ENCODE assay signal across 7 mouse cellular contexts in genomic region chr11:119603527-119603905, GRCm38 (mm10). TPM values are rescaled to one million over a fixed set of nuclear protein-coding genes. Genes with fewer than 3 reads are reported as not detected.
DNase-seq lines count a peak whose midpoint lies in the region; ATAC-seq and TF ChIP-seq lines count a peak whose summit lies in the region.

No protein-coding gene starts in this region.

- TF ChIP-seq EP300 in stomach, postnatal 0 days (optimal IDR thresholded peaks at IDR 0.05): no peak

- 0% methylated on average over 18 of the region's 30 CpGs for WGBS in limb, embryonic 14.5 days
- under 1% methylated on average over 29 of the region's 30 CpGs for WGBS in stomach, postnatal 0 days

- no peak for TF ChIP-seq CTCF in embryonic fibroblast, embryonic 13.5 days (IDR thresholded peaks at IDR 0.05; ENCODE audit: borderline replicate concordance, insufficient read depth, low read length)
- no peak for TF ChIP-seq CTCF in stomach, postnatal 0 days (IDR thresholded peaks at IDR 0.05; ENCODE audit: low read depth)

- no peaks in the 10 kb centered on the region for H3K9me3 ChIP-seq in limb, embryonic 14.5 days (ENCODE audit: control insufficient read depth, low read length)
- no peaks in the 10 kb centered on the region for H3K9me3 ChIP-seq in stomach, postnatal 0 days (ENCODE audit: control insufficient read depth, low read length)

- H3K27ac ChIP-seq in embryonic fibroblast, embryonic 13.5 days (ENCODE audit: insufficient read depth, low read length): no peak overlapping the region
- H3K27ac ChIP-seq in limb, embryonic 14.5 days (replicated peaks; ENCODE audit: low read depth, low read length): peak overlapping the region; percentile 73
- H3K27ac ChIP-seq in stomach, postnatal 0 days (replicated peaks): peak overlapping the region; percentile 72

- H3K4me3 ChIP-seq in embryonic fibroblast, embryonic 13.5 days (ENCODE audit: insufficient read depth, low read length): peak overlapping the region; percentile 80
- H3K4me3 ChIP-seq in limb, embryonic 14.5 days (replicated peaks; ENCODE audit: low read length): peak overlapping the region; percentile 89
- peak overlapping the region; percentile 86 for H3K4me3 ChIP-seq in stomach, postnatal 0 days (ENCODE audit: low read depth, low read length)

- intact Hi-C loops in left cerebral cortex, postnatal 36 days (cut with DNase I): loop anchor here (5.0 kb wide), 2 partner anchors 56 to 101 kb away; partner anchors contain the start of gene Nptx1

- H3K4me2 ChIP-seq in limb, embryonic 14.5 days (replicated peaks; ENCODE audit: low read depth, low read length, severe bottlenecking): peak overlapping the region; percentile 57
- peak overlapping the region; percentile 96 for H3K4me2 ChIP-seq in stomach, postnatal 0 days (replicated peaks; ENCODE audit: low read depth)

- peaks cover 5% of the 10 kb centered on the region for H3K4me1 ChIP-seq in embryonic fibroblast, embryonic 13.5 days (ENCODE audit: control insufficient read depth, insufficient read depth, low read length)
- H3K4me1 ChIP-seq in limb, embryonic 14.5 days (ENCODE audit: control insufficient read depth, insufficient read depth, low read length): peaks cover 8% of the 10 kb centered on the region
- H3K4me1 ChIP-seq in stomach, postnatal 0 days (replicated peaks; ENCODE audit: control insufficient read depth, insufficient read depth): 0 out of 2 replicates have a peak, but pooled peaks cover 2% of the 10 kb centered on the region

- peak overlapping the region; percentile 97 for H3K9ac ChIP-seq in limb, embryonic 14.5 days (ENCODE audit: low read depth, low read length, severe bottlenecking)
- peak overlapping the region; percentile 95 for H3K9ac ChIP-seq in stomach, postnatal 0 days (ENCODE audit: low read length)

- no peak for TF ChIP-seq POLR2A in embryonic fibroblast, embryonic 13.5 days (IDR thresholded peaks at IDR 0.05; ENCODE audit: low read depth, low read length)
- no peak for TF ChIP-seq POLR2A in limb, embryonic 14.5 days (IDR thresholded peaks at IDR 0.05; ENCODE audit: borderline replicate concordance, extremely low read depth, insufficient read depth, insufficient read length)

- no peaks in the 10 kb centered on the region; the same call in 1 of the 2 replicates for H3K36me3 ChIP-seq in limb, embryonic 14.5 days (ENCODE audit: control insufficient read depth, insufficient read depth, low read length)
- H3K36me3 ChIP-seq in stomach, postnatal 0 days (ENCODE audit: control insufficient read depth, insufficient read depth, low read length): no peaks in the 10 kb centered on the region

- peak; percentile 18 to 25 for DNase-seq in left cerebral cortex, postnatal 36 days (ENCODE audit: low spot score in 2 of 2)
- no peak for DNase-seq in left cerebral cortex, adult 11 months (ENCODE audit: low spot score)
- DNase-seq in ZHBTc4 (ENCODE audit: low read depth, low spot score): peak; percentile 33
- no peak for DNase-seq in limb, embryonic 14.5 days (ENCODE audit: low spot score)
- no peak for DNase-seq in stomach, postnatal 0 days (ENCODE audit: low spot score)
- no peak for DNase-seq in urinary bladder, adult 2 months (ENCODE audit: low spot score)

- ATAC-seq in limb, embryonic 14.5 days (ENCODE audit: low FRiP score, low read depth): no peak
- ATAC-seq in stomach, postnatal 0 days (ENCODE audit: low FRiP score, low TSS enrichment): no peak

- H3K27me3 ChIP-seq in limb, embryonic 14.5 days (ENCODE audit: control insufficient read depth, insufficient read depth, low read length): no peaks in the 10 kb centered on the region
- H3K27me3 ChIP-seq in stomach, postnatal 0 days (ENCODE audit: control insufficient read depth, insufficient read depth, low read length): no peaks in the 10 kb centered on the region

RNA-seq across cellular contexts. Expression of gene Rptor, which starts 0.8 kb away (rescaled TPM):
- total RNA-seq in left cerebral cortex, postnatal 36 days (2021): 10 to 100 TPM; 62.9 to 67.5 TPM
- polyA plus RNA-seq in embryonic fibroblast, embryonic 13.5 days (2011; ENCODE audit: insufficient read length, low read depth, missing spikeins): 31.7 TPM in 2 replicates
- 24.3 and 31.3 TPM in 2 replicates for polyA plus RNA-seq in limb, embryonic 14.5 days (2012; rRNA removed)
- 13.7 and 14.6 TPM in 2 replicates for polyA plus RNA-seq in limb, embryonic 14.5 days (2014; fragmentation: Nextera tagmentation; extraction: Ambion mirVana)
- 3.7 and 3.9 TPM in 2 replicates for polyA plus RNA-seq in stomach, postnatal 0 days (2015; fragmentation: Nextera tagmentation; extraction: Ambion mirVana)
- 14.1 and 18.6 TPM in 2 replicates for polyA plus RNA-seq in urinary bladder, adult 2 months (2012; rRNA removed)

RNA-seq across cellular contexts. Expression of gene Nptx1, which starts 56.0 kb away (rescaled TPM):
- 100 to 1,000 TPM; 240 to 248 TPM for total RNA-seq in left cerebral cortex, postnatal 36 days (2021)
- 1.2 and 3.3 TPM in 2 replicates for polyA plus RNA-seq in embryonic fibroblast, embryonic 13.5 days (2011; ENCODE audit: insufficient read length, low read depth, missing spikeins)
- polyA plus RNA-seq in limb, embryonic 14.5 days (2012; rRNA removed): 2.2 and 2.5 TPM in 2 replicates
- 1.4 and 1.6 TPM in 2 replicates for polyA plus RNA-seq in limb, embryonic 14.5 days (2014; fragmentation: Nextera tagmentation; extraction: Ambion mirVana)
- polyA plus RNA-seq in stomach, postnatal 0 days (2015; fragmentation: Nextera tagmentation; extraction: Ambion mirVana): 0.13 and 0.16 TPM in 2 replicates
- 1.8 and 2.3 TPM in 2 replicates for polyA plus RNA-seq in urinary bladder, adult 2 months (2012; rRNA removed)

Comparison
In these comparisons a context has a peak if more than half of its experiments do, and no peak if none do; other contexts are left out.
1. DNase-seq: peak in left cerebral cortex, postnatal 36 days (2 of 2) and ZHBTc4 (single experiment); none in left cerebral cortex, adult 11 months (single experiment), limb, embryonic 14.5 days (single experiment), stomach, postnatal 0 days (single experiment) and urinary bladder, adult 2 months (single experiment).
2. Peak in every context shown above with its lines, with median percentiles within 50 percentile points of each other: H3K4me3 ChIP-seq.